ENCODE assay signal across 25 mouse cellular contexts in the genomic region with DNA sequence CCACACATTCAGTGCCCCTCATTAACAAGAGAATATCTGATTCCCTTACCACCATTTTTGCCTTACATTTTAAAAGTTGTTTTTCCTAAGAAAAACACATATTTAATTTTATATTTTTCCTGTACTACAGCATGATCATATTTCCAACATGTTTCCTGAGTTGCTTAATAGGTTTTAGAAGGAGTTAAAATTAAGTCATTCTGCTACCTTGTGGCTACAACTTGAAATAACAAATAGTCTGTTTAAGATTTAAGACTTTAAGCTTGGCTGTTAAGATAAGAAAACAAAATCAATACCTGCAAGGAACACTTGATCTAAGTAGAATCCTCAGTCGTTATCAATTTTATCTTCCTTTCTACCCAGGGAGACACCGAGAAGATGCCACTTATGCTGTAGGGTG.
DNase-seq lines count a peak whose midpoint lies in the region; ATAC-seq and TF ChIP-seq lines count a peak whose summit lies in the region.
"Had no signal": no experiment of that assay in that cellular context is flagged by ENCODE, and none has a peak within 500 bp of the region (broad histone marks: within the 10 kb centered on the region; RNA-seq: fewer than 3 reads in every experiment).

No protein-coding gene starts in this region.

- no peak overlapping the region for H3K4me2 ChIP-seq in kidney, postnatal 0 days (ENCODE audit: low read length)
- H3K4me2 ChIP-seq in lung, postnatal 0 days (replicated peaks; ENCODE audit: low read depth, low read length) = no peak overlapping the region
- no peak overlapping the region for H3K4me2 ChIP-seq in stomach, postnatal 0 days (replicated peaks; ENCODE audit: low read depth)
- H3K4me2 ChIP-seq: embryonic facial prominence, embryonic 13.5 days; forebrain, embryonic 15.5 days; hindbrain, embryonic 15.5 days; intestine, embryonic 15.5 days; limb, embryonic 12.5 days; midbrain, embryonic 12.5 days had no signal

- H3K9me3 ChIP-seq in kidney, postnatal 0 days (replicated peaks; ENCODE audit: low read length) = no peaks in the 10 kb centered on the region
- H3K9me3 ChIP-seq in lung, postnatal 0 days (ENCODE audit: low read length) = no peaks in the 10 kb centered on the region
- H3K9me3 ChIP-seq in stomach, postnatal 0 days (ENCODE audit: control insufficient read depth, low read length) = no peaks in the 10 kb centered on the region
- H3K9me3 ChIP-seq: embryonic facial prominence, embryonic 13.5 days; forebrain, embryonic 15.5 days; G1E; hindbrain, embryonic 15.5 days; intestine, embryonic 15.5 days; limb, embryonic 12.5 days; midbrain, embryonic 12.5 days had no signal

- no peaks in the 10 kb centered on the region for H3K36me3 ChIP-seq in kidney, postnatal 0 days (ENCODE audit: insufficient read depth, low read length)
- H3K36me3 ChIP-seq in lung, postnatal 0 days (ENCODE audit: insufficient read depth, low read length) = no peaks in the 10 kb centered on the region
- H3K36me3 ChIP-seq in stomach, postnatal 0 days (ENCODE audit: control insufficient read depth, insufficient read depth, low read length) = no peaks in the 10 kb centered on the region
- H3K36me3 ChIP-seq: embryonic facial prominence, embryonic 13.5 days; forebrain, embryonic 15.5 days; G1E; hindbrain, embryonic 15.5 days; intestine, embryonic 15.5 days; limb, embryonic 12.5 days; midbrain, embryonic 12.5 days had no signal

- no peak for DNase-seq in gastrocnemius, adult 2 months
- no peak for DNase-seq in gastrocnemius, postnatal 25 days
- DNase-seq in kidney, postnatal 0 days (ENCODE audit: low spot score) = peak; percentile 62
- DNase-seq in kidney, postnatal 4 days = no peak
- peak; percentile 58 for DNase-seq in lung, postnatal 0 days (ENCODE audit: low spot score)
- no peak for DNase-seq in lung, adult 2 months
- no peak for DNase-seq in stomach, postnatal 0 days (ENCODE audit: low spot score)
- DNase-seq in cerebellum, adult 9-11 months = no peak
- DNase-seq: adrenal gland, postnatal 10 days; cerebellum, adult 18-20 months; cerebellum, postnatal 36 days; embryo, embryonic 11 days; gastrocnemius, postnatal 14 days; heart, postnatal 4 days; lung, postnatal 14 days had no signal

- H3K4me3 ChIP-seq in gastrocnemius, adult 2 months = no peak overlapping the region
- H3K4me3 ChIP-seq in kidney, postnatal 0 days (replicated peaks; ENCODE audit: low read depth, low read length) = no peak overlapping the region
- no peak overlapping the region for H3K4me3 ChIP-seq in lung, postnatal 0 days (ENCODE audit: low read depth, low read length)
- no peak overlapping the region for H3K4me3 ChIP-seq in lung, adult 2 months (replicated peaks; ENCODE audit: extremely low read depth, low read depth, low read length)
- H3K4me3 ChIP-seq in stomach, postnatal 0 days (ENCODE audit: low read depth, low read length) = no peak overlapping the region
- H3K4me3 ChIP-seq: embryonic facial prominence, embryonic 13.5 days; erythroblast, embryonic 14.5 days; forebrain, embryonic 15.5 days; hindbrain, embryonic 15.5 days; intestine, embryonic 15.5 days; limb, embryonic 12.5 days; midbrain, embryonic 12.5 days had no signal

- TF ChIP-seq CTCF in gastrocnemius, adult 2 months (IDR thresholded peaks at IDR 0.05) = peak; percentile 19; the same call in 1 of the 2 replicates
- peak; percentile 54 for TF ChIP-seq CTCF in kidney, postnatal 0 days (IDR thresholded peaks at IDR 0.05; ENCODE audit: low read depth)
- peak; percentile 36 for TF ChIP-seq CTCF in lung, postnatal 0 days (IDR thresholded peaks at IDR 0.05)
- no peak for TF ChIP-seq CTCF in lung, adult 2 months (IDR thresholded peaks at IDR 0.05; ENCODE audit: insufficient read depth, low read length)
- TF ChIP-seq CTCF in stomach, postnatal 0 days (IDR thresholded peaks at IDR 0.05; ENCODE audit: low read depth) = peak; percentile 47

- no peak for TF ChIP-seq POLR2A in lung, adult 2 months (IDR thresholded peaks at IDR 0.05; ENCODE audit: borderline replicate concordance, extremely low read depth, low read depth, low read length)

- H3K27ac ChIP-seq in gastrocnemius, adult 2 months = no peak overlapping the region
- no peak overlapping the region for H3K27ac ChIP-seq in kidney, postnatal 0 days
- H3K27ac ChIP-seq in lung, postnatal 0 days (ENCODE audit: low read length) = no peak overlapping the region
- H3K27ac ChIP-seq in stomach, postnatal 0 days (replicated peaks) = no peak overlapping the region
- H3K27ac ChIP-seq: embryonic facial prominence, embryonic 13.5 days; forebrain, embryonic 15.5 days; hindbrain, embryonic 15.5 days; intestine, embryonic 15.5 days; limb, embryonic 12.5 days; liver, embryonic 14.5 days; midbrain, embryonic 12.5 days had no signal

- TF ChIP-seq EP300 in lung, postnatal 0 days (IDR thresholded peaks at IDR 0.05) = no peak
- no peak for TF ChIP-seq EP300 in stomach, postnatal 0 days (optimal IDR thresholded peaks at IDR 0.05)

- H3K27me3 ChIP-seq in kidney, postnatal 0 days (ENCODE audit: insufficient read depth, low read length) = no peaks in the 10 kb centered on the region
- H3K27me3 ChIP-seq in lung, postnatal 0 days (replicated peaks; ENCODE audit: insufficient read depth, low read length) = no peaks in the 10 kb centered on the region
- no peaks in the 10 kb centered on the region for H3K27me3 ChIP-seq in stomach, postnatal 0 days (ENCODE audit: control insufficient read depth, insufficient read depth, low read length)
- H3K27me3 ChIP-seq: embryonic facial prominence, embryonic 13.5 days; forebrain, embryonic 15.5 days; hindbrain, embryonic 15.5 days; intestine, embryonic 15.5 days; limb, embryonic 12.5 days; midbrain, embryonic 12.5 days had no signal

- no peaks in the 10 kb centered on the region for H3K4me1 ChIP-seq in kidney, postnatal 0 days (replicated peaks; ENCODE audit: insufficient read depth, low read length)
- H3K4me1 ChIP-seq in lung, postnatal 0 days (ENCODE audit: insufficient read depth, low read depth, low read length) = no peaks in the 10 kb centered on the region
- H3K4me1 ChIP-seq in lung, adult 2 months (ENCODE audit: control insufficient read depth, insufficient read depth, low read length) = no peaks in the 10 kb centered on the region; the same call in 1 of the 2 replicates
- no peaks in the 10 kb centered on the region for H3K4me1 ChIP-seq in stomach, postnatal 0 days (replicated peaks; ENCODE audit: control insufficient read depth, insufficient read depth)
- H3K4me1 ChIP-seq: embryonic facial prominence, embryonic 13.5 days; forebrain, embryonic 15.5 days; hindbrain, embryonic 15.5 days; intestine, embryonic 15.5 days; limb, embryonic 12.5 days; midbrain, embryonic 12.5 days had no signal

- WGBS in kidney, postnatal 0 days = 20% methylated on average over 2 of the region's 2 CpGs
- WGBS in lung, postnatal 0 days = 33% methylated on average over 2 of the region's 2 CpGs
- 35% methylated on average over 2 of the region's 2 CpGs for WGBS in lung, adult 2 months
- WGBS in stomach, postnatal 0 days = 30% methylated on average over 2 of the region's 2 CpGs

- ATAC-seq in kidney, postnatal 0 days (replicated peaks; ENCODE audit: low FRiP score, low read depth) = no peak
- ATAC-seq in lung, postnatal 0 days = no peak
- no peak for ATAC-seq in stomach, postnatal 0 days (ENCODE audit: low FRiP score, low TSS enrichment)
- ATAC-seq: activated CD4-positive, CD25-positive, alpha-beta regulatory T cell, adult 4 months; forebrain, embryonic 15.5 days; intestine, embryonic 15.5 days had no signal

- intact Hi-C loops in gastrocnemius, adult 2 months (cut with DNase I) = loop anchor here (5.0 kb wide), 1 partner anchor 232 kb away; no protein-coding TSS in a partner anchor

- no peak overlapping the region for H3K9ac ChIP-seq in kidney, postnatal 0 days (ENCODE audit: low read depth, low read length)
- H3K9ac ChIP-seq in lung, postnatal 0 days (replicated peaks; ENCODE audit: low read depth) = no peak overlapping the region
- no peak overlapping the region for H3K9ac ChIP-seq in stomach, postnatal 0 days (ENCODE audit: low read length)
- H3K9ac ChIP-seq: embryonic facial prominence, embryonic 13.5 days; forebrain, embryonic 15.5 days; hindbrain, embryonic 15.5 days; intestine, embryonic 15.5 days; limb, embryonic 12.5 days; liver, embryonic 14.5 days; midbrain, embryonic 12.5 days had no signal

Comparison
In these comparisons a context has a peak if more than half of its experiments do, and no peak if none do; other contexts are left out.
1. DNase-seq: peak in kidney, postnatal 0 days (single experiment) and lung, postnatal 0 days (single experiment); none in gastrocnemius, adult 2 months (single experiment), gastrocnemius, postnatal 25 days (single experiment), kidney, postnatal 4 days (0 of 2), lung, adult 2 months (single experiment), stomach, postnatal 0 days (single experiment) and cerebellum, adult 9-11 months (single experiment).